Mouse (Mus musculus) kidney, adult 9 months (tissue): ENCODE results near the gene Cntfr.

ENCODE experiments used
- DNase-seq: peaks from one replicate; pipeline ENCODE4 v3.0.0; 2022

The Cntfr gene

DNA sequence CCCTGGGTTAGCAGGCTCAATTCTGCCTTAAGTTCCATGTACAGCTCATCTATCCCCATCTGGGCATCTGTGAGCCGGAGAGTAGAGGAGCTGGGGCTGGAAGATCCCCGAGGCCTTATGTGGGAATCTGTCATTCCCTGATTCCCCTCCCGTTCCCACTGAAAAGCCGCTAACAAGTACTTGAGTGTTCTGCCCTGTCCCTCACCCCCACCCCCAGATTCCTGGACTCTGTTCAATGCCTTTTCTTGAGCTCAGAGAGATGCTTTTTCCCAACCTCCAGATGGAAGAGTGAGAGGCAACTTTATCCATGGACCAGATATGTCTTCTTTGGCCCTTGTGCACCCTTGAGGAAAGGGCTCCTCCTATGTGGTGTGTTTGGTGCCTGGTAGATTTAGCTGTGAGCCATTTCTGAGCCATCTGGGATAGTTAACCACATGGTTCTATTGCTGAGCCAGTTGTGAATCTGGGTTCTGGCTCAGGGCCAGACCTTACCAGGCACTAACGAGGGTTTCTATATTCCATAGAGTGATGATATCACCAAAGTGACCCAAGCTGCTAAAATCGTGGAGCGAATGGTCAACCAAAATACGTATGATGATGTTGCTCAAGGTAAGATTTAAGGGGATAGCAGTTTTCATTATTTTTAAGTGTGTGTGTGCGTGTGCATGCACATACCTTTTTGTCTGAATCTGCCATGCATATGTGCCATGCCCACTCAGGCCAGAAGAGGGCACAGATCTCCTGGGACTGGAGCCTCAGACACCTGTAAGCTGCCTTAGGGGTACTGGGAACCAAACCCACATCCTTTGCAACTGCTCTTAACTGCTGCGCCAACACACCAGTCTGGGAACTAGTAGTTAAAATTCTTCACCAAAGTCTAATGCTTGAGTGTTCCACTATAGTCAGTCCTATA, 87.0 kb downstream of the Cntfr start:
- DNase-seq: no peak
